Mouse (Mus musculus) bone marrow, adult 2 months (tissue): ENCODE data around the gene Zfp524. TPM values are rescaled to one million over a fixed set of nuclear protein-coding genes. Genes with fewer than 3 reads are reported as not detected.
A peak's percentile ranks its signal among the peaks of the same experiment; 100 is the strongest.

Experiments used
- H3K27ac ChIP-seq: fragments of 200-500 bp; 2 replicates; pipeline ENCODE4 v1.5.1; 2012; ENCODE audit warnings: low read depth, mild to moderate bottlenecking, control low read depth, inconsistent platforms, low read length; ENCODE audit not compliant: control insufficient read depth, poor library complexity, insufficient read depth
- H3K4me1 ChIP-seq: fragments of 200-500 bp; 2 replicates; pipeline ENCODE4 v1.6.1; 2011; ENCODE audit warnings: low read length; ENCODE audit not compliant: control insufficient read depth, insufficient read depth
- H3K4me3 ChIP-seq: fragments of 200-500 bp; replicated peaks from 2 replicates; pipeline ENCODE3; 2011; ENCODE audit warnings: mild to moderate bottlenecking, low read depth, low read length, control low read depth; ENCODE audit not compliant: control insufficient read depth
- CTCF ChIP-seq: fragments of 200-500 bp; IDR thresholded peaks from 2 replicates; pipeline ENCODE4 v1.5.1; 2011; ENCODE audit warnings: low read length, control low read depth; ENCODE audit not compliant: control insufficient read depth, insufficient read depth
- POLR2A ChIP-seq: fragments of 200-500 bp; IDR thresholded peaks from 2 replicates; pipeline ENCODE4 v1.6.1; 2011; ENCODE audit warnings: low read depth, mild to moderate bottlenecking, control low read depth, low read length, borderline replicate concordance; ENCODE audit not compliant: control insufficient read depth
- WGBS: fragments of 180-500 bp; shearing (Covaris S2); methylation state at CpG from one replicate; pipeline ENCODE4 v1.1.7; 2018; 5-methylcytosine and 5-hydroxymethylcytosine counted together
- polyA plus RNA-seq: library from polyadenylated mRNA; stranded (reverse); fragments of >200 nt; gene quantifications from 2 replicates; pipeline ENCODE4 v1.2.4, GENCODE M21; 2011; ENCODE audit warnings: low replicate concordance; ENCODE audit not compliant: missing spikeins, insufficient read depth, insufficient read length

Gene Zfp524
- 12.6 and 15.8 TPM in 2 replicates for polyA plus RNA-seq

- WGBS: under 1% methylated on average over 42 of the region's 42 CpGs
- peak within 1 kb of the TSS; percentile 100 for H3K27ac ChIP-seq
- TF ChIP-seq POLR2A: no peak
- TF ChIP-seq CTCF: no peak
- no peaks in the 10 kb centered on the region; the same call in 1 of the 2 replicates for H3K4me1 ChIP-seq
- peak within 1 kb of the TSS; percentile 98 for H3K4me3 ChIP-seq
These were observed at the start of gene Zfp524, which contains the start of gene Fiz1 for GRCm38 (mm10) chr7:5014251-5015117. Gene Zfp524 (plus strand): TSS chr7:5014415. Gene Fiz1 (minus strand): TSS chr7:5014697.

- H3K4me3 ChIP-seq: no peak overlapping the region
- H3K27ac ChIP-seq: no peak overlapping the region
- WGBS: 71% methylated on average over 5 of the region's 5 CpGs
- no peak for TF ChIP-seq POLR2A
- no peak for TF ChIP-seq CTCF
- no peaks in the 10 kb centered on the region; the same call in 1 of the 2 replicates for H3K4me1 ChIP-seq
These were observed 49.2 kb upstream of the Zfp524 start for GRCm38 (mm10) chr7:4964988-4965387.

- WGBS: 29% methylated on average over 6 of the region's 6 CpGs
- Histone ChIP-seq H3K4me3 (no peak within 1 kb of the TSS), H3K4me1 (no peaks in the 10 kb centered on the region), H3K27ac (no peak within 1 kb of the TSS)
- TF ChIP-seq POLR2A: no peak
- TF ChIP-seq CTCF: no peak
These were observed 43.1 kb upstream of the Zfp524 start, which contains the start of gene Sbk3 for GRCm38 (mm10) chr7:4971068-4971467. Gene Sbk3 (minus strand): TSS chr7:4971168.

GRCm38 (mm10) chr7:4971710-4972109, 42.5 kb upstream of the Zfp524 start:
- no peaks in the 10 kb centered on the region for H3K4me1 ChIP-seq
- WGBS: 22% methylated on average over 7 of the region's 7 CpGs
- no peak overlapping the region for H3K4me3 ChIP-seq
- H3K27ac ChIP-seq: no peak overlapping the region
- TF ChIP-seq POLR2A (no peak), CTCF (no peak)

- WGBS: 45% methylated on average over 18 of the region's 18 CpGs
- H3K27ac ChIP-seq: no peak overlapping the region
- TF ChIP-seq POLR2A (no peak), CTCF (no peak)
- H3K4me3 ChIP-seq: no peak overlapping the region
- H3K4me1 ChIP-seq: no peaks in the 10 kb centered on the region
These were observed 41.7 kb upstream of the Zfp524 start for GRCm38 (mm10) chr7:4972321-4973047.

GRCm38 (mm10) chr7:4975455-4975854, 38.8 kb upstream of the Zfp524 start:
- no peak overlapping the region for H3K27ac ChIP-seq
- H3K4me1 ChIP-seq: no peaks in the 10 kb centered on the region
- WGBS: 67% methylated on average over 4 of the region's 4 CpGs
- H3K4me3 ChIP-seq: no peak overlapping the region
- TF ChIP-seq POLR2A: no peak
- no peak for TF ChIP-seq CTCF

GRCm38 (mm10) chr7:4976832-4977231, 37.4 kb upstream of the Zfp524 start:
- no peak overlapping the region for H3K4me3 ChIP-seq
- 88% methylated on average over 7 of the region's 7 CpGs for WGBS
- TF ChIP-seq CTCF (peak; percentile 15; the same call in 1 of the 2 replicates), POLR2A (no peak)
- no peaks in the 10 kb centered on the region for H3K4me1 ChIP-seq
- no peak overlapping the region for H3K27ac ChIP-seq

GRCm38 (mm10) chr7:4988250-4988649, 26.0 kb upstream of the Zfp524 start:
- Histone ChIP-seq H3K4me1 (no peaks in the 10 kb centered on the region), H3K27ac (no peak overlapping the region), H3K4me3 (no peak overlapping the region)
- no peak for TF ChIP-seq POLR2A
- no peak for TF ChIP-seq CTCF
- 31% methylated on average over 2 of the region's 2 CpGs for WGBS
